Mouse (Mus musculus) embryonic stem cell, embryonic (primary cell): ENCODE data around the gene Map2k1.

ENCODE experiments used
- CTCF ChIA-PET, 4 experiments: fragments of 300-600 bp in 2 of 4; fragments of 350-600 bp in 2 of 4; sonication (Branson Sonifier 250); formaldehyde crosslinking; loops; one replicate each; lab custom pipeline; 2022; ENCODE audit warnings: inconsistent platforms in 2 of 4; lab: Charles Lee
- POLR2A ChIA-PET, 4 experiments: fragments of 300-600 bp in 2 of 4; fragments of 350-600 bp in 2 of 4; sonication (Branson Sonifier 250); formaldehyde crosslinking; loops; one replicate each; lab custom pipeline; 2022; ENCODE audit warnings: antibody characterized with exemption in 4 of 4, inconsistent platforms in 1 of 4; lab: Charles Lee

Gene Map2k1

DNA sequence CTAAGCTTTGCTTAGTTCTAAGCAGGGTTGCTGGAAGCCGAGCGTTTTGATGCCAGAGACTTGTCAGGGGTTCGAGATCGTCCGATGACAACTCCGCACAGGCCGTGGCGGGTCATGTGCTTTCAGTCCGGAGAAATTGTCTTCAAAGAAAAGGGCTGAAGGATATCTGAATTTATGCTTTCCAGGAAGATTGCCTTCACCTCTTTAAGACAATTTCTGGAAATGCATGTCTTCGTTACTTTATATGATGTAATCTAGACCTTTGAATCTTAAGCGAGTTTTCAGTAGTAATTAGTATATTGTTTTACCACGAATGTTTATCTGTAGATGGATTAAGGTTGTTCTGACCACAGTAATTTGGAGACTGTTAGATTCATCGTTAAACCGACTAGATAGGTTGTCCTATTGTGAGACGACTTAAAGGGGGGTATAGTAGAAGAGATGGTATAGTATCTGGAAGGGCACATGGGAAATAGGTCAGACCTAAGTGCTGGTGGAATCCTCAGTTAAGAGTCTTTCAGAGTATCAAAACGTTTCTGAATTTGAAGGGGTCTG, 79.7 kb downstream of the Map2k1 start:
- POLR2A ChIA-PET = interaction anchor here (0.5 to 15.8 kb wide), 69 partner anchors 7 to 573 kb away, joined by 3 to 686 read pairs (median 5); partner anchors contain the start of genes Map2k1 (in 3 of the 4), Tipin (in 3 of the 4), Snapc5 (in 2 of the 4) and Lctl (in 1 of the 4)
- CTCF ChIA-PET = no interaction called here

DNA sequence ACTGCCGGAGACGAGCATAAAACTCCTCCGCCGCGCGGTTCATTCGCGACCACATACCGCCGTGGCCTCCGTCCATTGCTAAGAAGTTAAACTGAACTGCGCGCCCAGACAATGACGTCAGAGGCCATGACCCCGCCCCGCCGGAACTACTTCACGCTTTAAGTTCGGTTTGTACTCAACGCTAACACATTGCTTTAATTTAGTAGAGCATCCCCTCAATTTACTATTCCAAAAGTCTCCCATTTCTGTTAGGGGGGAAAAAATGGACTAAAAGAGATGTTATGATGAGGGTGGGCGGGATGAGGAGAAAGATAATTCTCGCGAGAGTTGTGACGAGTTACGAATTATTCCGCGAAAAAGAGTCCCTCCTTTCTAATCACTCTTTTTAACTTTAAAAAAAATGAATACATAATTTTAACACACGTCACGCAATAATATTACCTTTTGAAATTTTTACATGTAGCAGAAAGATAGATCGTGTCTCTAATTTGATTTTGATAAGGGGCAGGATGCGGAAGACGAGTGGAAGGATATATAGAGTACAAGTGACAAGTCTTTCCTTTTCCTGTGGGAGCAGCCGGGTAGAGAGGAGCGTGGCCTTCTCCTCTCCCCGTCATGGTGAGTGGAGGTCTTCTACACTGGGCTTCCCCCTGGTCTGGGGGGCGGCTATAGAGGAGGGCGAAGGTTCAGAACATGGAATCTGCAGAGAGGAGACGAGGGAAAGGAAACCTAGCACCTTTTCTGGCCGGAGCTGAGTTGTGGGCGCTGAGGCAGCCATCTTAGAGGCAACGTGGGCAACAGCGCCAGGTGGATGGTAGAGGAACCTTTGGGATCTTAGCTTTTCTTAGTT, 80.4 kb downstream of the Map2k1 start, which contains the start of the genes Zwilch and Rpl4:
Gene Zwilch (minus strand): TSS at position 289 of the 850 bp plus-strand sequence.
Gene Rpl4 (plus strand): TSS at position 560 of the 850 bp plus-strand sequence.
- ChIA-PET CTCF (no interaction called here), POLR2A (interaction anchor here (0.6 to 15.8 kb wide), 92 partner anchors 7 to 574 kb away, joined by 3 to 686 read pairs (median 5); partner anchors contain the start of genes Map2k1 (in 3 of the 4), Tipin (in 3 of the 4), Snapc5 (in 2 of the 4) and Lctl (in 1 of the 4))

DNA sequence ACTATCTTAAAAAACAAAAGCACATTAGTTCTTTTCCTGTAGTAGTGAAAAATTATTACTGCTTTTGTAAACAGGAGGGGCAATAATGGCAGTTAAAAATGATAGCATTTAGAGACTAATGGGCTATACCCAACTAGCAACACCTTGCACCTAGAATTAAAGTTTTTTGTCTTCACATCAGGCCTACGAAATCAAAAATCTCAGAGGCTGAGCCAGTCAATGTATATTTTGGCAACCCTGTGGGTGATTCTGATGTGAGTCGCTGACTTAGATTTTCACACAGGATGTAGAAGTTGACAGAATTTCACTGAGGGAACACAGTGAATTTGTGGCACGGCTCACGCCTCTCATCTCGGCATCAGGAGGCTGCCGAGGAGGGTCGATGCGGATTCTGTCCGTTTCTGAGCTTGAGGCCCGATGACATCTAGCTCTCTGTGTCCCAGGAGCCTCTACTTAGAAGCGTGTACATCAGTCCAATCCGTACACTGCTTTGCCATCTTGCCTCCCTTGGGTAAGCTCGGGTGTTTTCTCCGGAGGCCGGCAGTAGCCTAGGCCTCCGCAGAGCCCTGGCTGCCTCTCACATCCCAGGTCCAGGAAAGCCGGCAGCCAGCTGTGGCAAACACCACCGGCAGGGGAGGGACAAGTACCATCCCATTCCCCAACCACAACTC, 81.2 kb downstream of the Map2k1 start:
- POLR2A ChIA-PET = interaction anchor here (0.6 to 15.8 kb wide), 73 partner anchors 8 to 1096 kb away, joined by 3 to 686 read pairs (median 5); partner anchors contain the start of genes Map2k1 (in 3 of the 4), Tipin (in 3 of the 4) and Snapc5 (in 2 of the 4)
- CTCF ChIA-PET = interaction anchor here in 2 of 4 experiments (0.6 to 0.8 kb wide), 2 partner anchors 28 to 52 kb away, joined by 3 to 4 read pairs; no protein-coding TSS in a partner anchor

DNA sequence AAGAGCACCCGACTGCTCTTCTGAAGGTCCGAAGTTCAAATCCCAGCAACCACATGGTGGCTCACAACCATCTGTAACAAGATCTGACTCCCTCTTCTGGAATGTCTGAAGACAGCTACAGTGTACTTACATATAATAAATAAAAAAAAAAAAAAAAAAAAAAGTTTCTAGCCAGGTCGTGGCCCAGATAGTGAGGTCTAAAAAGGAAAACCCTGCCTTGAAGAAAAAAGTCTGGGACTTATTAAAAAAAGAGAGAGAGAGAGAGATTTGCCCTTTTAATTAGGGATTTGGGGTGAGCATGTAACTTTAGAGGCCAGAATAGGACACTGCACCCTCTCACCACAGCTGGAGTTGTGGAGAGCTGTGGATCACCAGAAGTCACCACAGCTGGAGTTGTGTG, 83.5 kb downstream of the Map2k1 start:
- POLR2A ChIA-PET = interaction anchor here in 3 of 4 experiments (0.5 to 15.8 kb wide), 23 partner anchors 9 to 138 kb away, joined by 3 to 686 read pairs (median 7); partner anchors contain the start of genes Snapc5 (in 3 of the 3) and Tipin (in 2 of the 3)
- CTCF ChIA-PET = interaction anchor here in 2 of 4 experiments (0.7 to 1.8 kb wide), 5 partner anchors 9 to 107 kb away, joined by 3 to 6 read pairs (median 4); partner anchors contain the start of gene Snapc5 (in 1 of the 2)

DNA sequence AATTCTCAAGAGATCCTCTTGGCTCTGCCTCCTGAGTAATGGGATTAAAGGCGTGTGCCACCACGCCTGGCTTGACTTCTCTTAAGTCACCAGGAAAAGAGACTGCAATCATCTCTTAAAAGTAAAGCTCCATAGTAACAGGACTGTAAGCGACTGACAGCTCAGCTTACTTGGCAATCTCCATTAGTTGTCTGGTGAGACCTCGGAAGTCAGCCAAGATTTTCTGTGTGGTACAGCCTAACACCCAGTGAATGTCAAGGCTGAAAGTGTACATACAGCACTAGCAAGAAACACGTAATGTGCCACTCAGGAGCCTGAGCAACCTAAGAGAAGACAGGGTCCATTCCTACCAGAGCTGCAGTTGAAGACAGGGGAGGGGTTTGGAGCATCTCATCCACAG, 93.0 kb downstream of the Map2k1 start:
- POLR2A ChIA-PET = interaction anchor here in 3 of 4 experiments (0.6 to 43.4 kb wide), 26 partner anchors 8 to 917 kb away, joined by 3 to 686 read pairs (median 4); partner anchors contain the start of genes Snapc5 (in 3 of the 3), Zwilch (in 3 of the 3), Rpl4 (in 2 of the 3) and Tipin (in 2 of the 3)

DNA sequence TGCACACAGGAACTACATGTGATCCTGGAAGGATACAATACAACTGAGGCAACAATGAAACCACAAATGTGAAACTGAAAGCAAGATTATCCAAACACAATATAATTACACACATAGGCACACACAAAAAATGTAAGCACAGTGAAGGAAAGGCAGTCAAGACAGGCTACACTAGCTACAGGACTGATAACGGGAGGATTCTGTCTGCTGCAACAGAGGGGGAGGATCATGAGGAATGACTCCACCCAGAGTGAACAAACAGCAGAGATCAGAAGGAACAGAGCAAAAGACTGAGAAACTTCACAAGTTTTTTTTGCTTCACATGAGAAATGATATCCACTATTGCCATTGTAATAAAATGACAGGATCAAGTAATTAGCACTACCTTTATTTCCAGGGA, 96.8 kb downstream of the Map2k1 start:
- POLR2A ChIA-PET = interaction anchor here in 2 of 4 experiments (0.8 to 43.4 kb wide), 8 partner anchors 8 to 193 kb away, joined by 3 to 686 read pairs (median 5); partner anchors contain the start of genes Zwilch (in 2 of the 2), Rpl4 (in 1 of the 2), Snapc5 (in 1 of the 2) and Tipin (in 1 of the 2)
- CTCF ChIA-PET = interaction anchor here in 1 of 4 experiments (0.6 to 1.3 kb wide), 2 partner anchors 15 to 16 kb away, joined by 3 to 4 read pairs; no protein-coding TSS in a partner anchor

More for the DNA sequence above, 93.0 kb downstream of the Map2k1 start:
- CTCF ChIA-PET = interaction anchor here (0.6 to 1.9 kb wide), 5 partner anchors 19 to 964 kb away, joined by 3 to 5 read pairs (median 5); partner anchors contain the start of gene Snapc5 (in 1 of the 4)

DNA sequence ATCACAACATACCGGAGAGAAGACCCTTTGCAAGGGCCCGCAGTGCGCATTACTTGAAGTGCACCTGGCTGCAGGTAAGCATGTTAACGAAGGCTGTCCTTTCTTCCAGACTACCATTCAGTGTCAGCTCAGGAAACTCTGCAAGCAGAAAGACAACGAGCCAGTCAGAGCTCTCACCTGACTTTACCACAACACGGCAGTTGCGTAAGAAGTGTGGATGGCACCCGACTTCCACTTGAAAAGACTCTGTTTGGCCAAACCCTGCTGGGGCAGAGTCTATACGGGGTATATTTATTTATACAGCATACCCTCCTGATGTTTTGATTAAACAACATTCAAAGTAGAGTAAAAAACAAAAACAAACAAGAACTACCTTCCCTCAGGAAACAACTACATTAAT, 113.6 kb downstream of the Map2k1 start:
- POLR2A ChIA-PET = interaction anchor here (0.6 to 43.4 kb wide), 22 partner anchors 10 to 182 kb away, joined by 3 to 686 read pairs (median 4); partner anchors contain the start of genes Snapc5 (in 2 of the 4), Rpl4 (in 1 of the 4) and Zwilch (in 1 of the 4)
- CTCF ChIA-PET = interaction anchor here (0.6 to 7.9 kb wide), 15 partner anchors 10 to 844 kb away, joined by 3 to 66 read pairs (median 5); partner anchors contain the start of gene Snapc5 (in 1 of the 4)

DNA sequence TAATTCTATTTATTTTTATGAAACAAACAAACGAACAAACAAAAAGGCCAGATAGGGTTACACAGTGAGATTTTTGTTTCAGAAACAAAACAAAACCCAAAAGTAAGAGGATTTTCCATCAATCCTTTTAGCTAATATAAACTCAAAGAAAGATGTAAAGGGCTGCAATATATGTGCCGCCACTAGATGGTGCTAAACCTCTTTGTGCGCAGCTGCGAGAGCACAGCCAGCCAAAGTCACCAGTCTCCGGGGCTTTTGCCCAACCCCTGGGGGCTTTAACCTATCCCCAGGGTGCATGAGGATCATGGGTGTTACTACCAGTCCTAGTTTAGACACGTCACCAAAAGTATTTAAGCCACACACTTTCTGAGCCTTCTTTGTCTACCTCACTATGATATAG, 114.5 kb downstream of the Map2k1 start:
- POLR2A ChIA-PET = interaction anchor here in 3 of 4 experiments (0.5 to 43.4 kb wide), 26 partner anchors 11 to 142 kb away, joined by 3 to 686 read pairs (median 4); partner anchors contain the start of genes Snapc5 (in 2 of the 3), Tipin (in 2 of the 3), Zwilch (in 2 of the 3) and Lctl (in 1 of the 3)
- CTCF ChIA-PET = interaction anchor here (0.6 to 7.9 kb wide), 29 partner anchors 9 to 229 kb away, joined by 3 to 66 read pairs (median 4); partner anchors contain the start of genes Snapc5 (in 1 of the 4) and Tipin (in 1 of the 4)
